In the genomic region with DNA sequence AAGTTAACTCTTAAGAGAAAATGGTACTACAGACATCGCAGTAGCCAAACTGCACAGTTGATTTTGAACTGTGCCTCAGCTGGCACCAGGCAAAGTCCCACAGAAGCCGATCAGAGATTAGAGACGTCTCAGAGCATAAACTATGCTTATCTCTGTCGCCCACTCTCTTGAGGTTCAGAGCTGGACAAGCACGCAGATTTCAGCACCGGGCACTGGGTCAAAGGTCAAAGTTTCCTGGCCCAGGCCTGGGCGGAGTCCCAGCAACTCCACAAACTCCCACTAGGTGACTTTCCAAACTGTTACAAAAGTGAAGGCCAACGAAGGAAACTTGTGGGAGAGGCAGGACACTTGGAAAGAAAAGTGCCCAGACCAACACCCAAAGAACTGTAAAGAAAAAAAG, we compare ENCODE assay signal across 8 mouse cellular contexts. TPM values are rescaled to one million over a fixed set of nuclear protein-coding genes. Genes with fewer than 3 reads are reported as not detected.
DNase-seq lines count a peak whose midpoint lies in the region; ATAC-seq and TF ChIP-seq lines count a peak whose summit lies in the region.

No protein-coding gene starts in this region.

- WGBS in hindbrain, postnatal 0 days: 9% methylated on average over 8 of the region's 8 CpGs
- WGBS in liver, embryonic 12.5 days (ENCODE audit: insufficient replicate concordance): 2% methylated on average over 8 of the region's 8 CpGs

- DNase-seq in ES-E14 (ENCODE audit: low read depth, low spot score): peak; percentile 68
- peak; percentile 77 to 82 for DNase-seq in adrenal gland, postnatal 36 days
- peak; percentile 53 for DNase-seq in gastrocnemius, adult 18-20 months (ENCODE audit: low spot score)
- DNase-seq in hindbrain, postnatal 0 days (ENCODE audit: low spot score): peak; percentile 41
- DNase-seq in neural tube, embryonic 10.5 days (ENCODE audit: extremely low spot score, low spot score): peak; percentile 56
- peak; percentile 36 for DNase-seq in urinary bladder, postnatal 25 days (ENCODE audit: low spot score)
- no peak for DNase-seq in right cerebral cortex, postnatal 36 days (ENCODE audit: low spot score in 2 of 2)

- H3K4me3 ChIP-seq in ES-E14 (ENCODE audit: insufficient read depth in 1 of 2, low read depth in 1 of 2, low read length in 2 of 2, poor library complexity in 1 of 2, severe bottlenecking in 1 of 2): peak overlapping the region; percentile 97 to 100
- peak overlapping the region; percentile 70 for H3K4me3 ChIP-seq in hindbrain, postnatal 0 days (ENCODE audit: low read length)
- peak overlapping the region; percentile 69 for H3K4me3 ChIP-seq in liver, embryonic 12.5 days

- H3K27me3 ChIP-seq in hindbrain, postnatal 0 days (ENCODE audit: insufficient read depth, low read length): no peaks in the 10 kb centered on the region
- H3K27me3 ChIP-seq in liver, embryonic 12.5 days (replicated peaks): no peaks in the 10 kb centered on the region

- ATAC-seq in hindbrain, postnatal 0 days: 0 out of 2 replicates have a peak, but pooled peaks have one; percentile 25
- peak; percentile 71 for ATAC-seq in liver, embryonic 12.5 days

- no peaks in the 10 kb centered on the region for H3K36me3 ChIP-seq in ES-E14 (ENCODE audit: control insufficient read depth, insufficient read depth, low read length, poor library complexity, severe bottlenecking)
- H3K36me3 ChIP-seq in hindbrain, postnatal 0 days (ENCODE audit: insufficient read depth, low read length): no peaks in the 10 kb centered on the region
- peaks cover 3% of the 10 kb centered on the region; the same call in 1 of the 2 replicates for H3K36me3 ChIP-seq in liver, embryonic 12.5 days

- H3K9me3 ChIP-seq in ES-E14 (ENCODE audit: control insufficient read depth, insufficient read depth, low read depth, low read length): no peaks in the 10 kb centered on the region
- H3K9me3 ChIP-seq in hindbrain, postnatal 0 days (ENCODE audit: low read length): no peaks in the 10 kb centered on the region
- no peaks in the 10 kb centered on the region for H3K9me3 ChIP-seq in liver, embryonic 12.5 days (replicated peaks)

- H3K27ac ChIP-seq in ES-E14 (ENCODE audit: insufficient read depth, low read depth, low read length, poor library complexity, severe bottlenecking): no peak overlapping the region; the same call in 1 of the 2 replicates
- H3K27ac ChIP-seq in hindbrain, postnatal 0 days: no peak overlapping the region; the same call in 1 of the 2 replicates
- peak overlapping the region; percentile 78; the same call in 1 of the 2 replicates for H3K27ac ChIP-seq in liver, embryonic 12.5 days

- peaks cover 2 to 6% of the 10 kb centered on the region in 2 experiments; a peak in 2 of 4 replicates for H3K4me1 ChIP-seq in ES-E14 (ENCODE audit: control insufficient read depth in 2 of 2, insufficient read depth in 2 of 2, low read length in 2 of 2, poor library complexity in 1 of 2)
- peaks cover 9% of the 10 kb centered on the region; the same call in 1 of the 2 replicates for H3K4me1 ChIP-seq in hindbrain, postnatal 0 days (ENCODE audit: insufficient read depth, low read length)
- H3K4me1 ChIP-seq in liver, embryonic 12.5 days: peaks cover 34% of the 10 kb centered on the region

- H3K9ac ChIP-seq in ES-E14 (ENCODE audit: insufficient read depth, low read depth, low read length, poor library complexity, severe bottlenecking): peak overlapping the region; percentile 89; the same call in 1 of the 2 replicates
- no peak overlapping the region for H3K9ac ChIP-seq in hindbrain, postnatal 0 days (replicated peaks; ENCODE audit: low read length)
- peak overlapping the region; percentile 59 for H3K9ac ChIP-seq in liver, embryonic 12.5 days

- no peak for TF ChIP-seq CTCF in hindbrain, postnatal 0 days (IDR thresholded peaks at IDR 0.05; ENCODE audit: low read depth)

- in situ Hi-C loops in ES-E14 (cut with MboI; ENCODE audit: low sequenced_read_pairs in 2 of 2, unreplicated experiment in 2 of 2): no loop called here

- peak overlapping the region; percentile 73 for H3K4me2 ChIP-seq in hindbrain, postnatal 0 days (ENCODE audit: low read depth, low read length)
- H3K4me2 ChIP-seq in liver, embryonic 12.5 days: peak overlapping the region; percentile 86

TF ChIP-seq in ES-E14, 5 proteins besides CTCF, POLR2A, EP300 and RAD21:
- no peak for TF ChIP-seq ZNF384 (IDR thresholded peaks at IDR 0.05; ENCODE audit: low read depth, low read length)
- TF ChIP-seq ZC3H11A (IDR thresholded peaks at IDR 0.05; ENCODE audit: borderline replicate concordance, low read depth, low read length): no peak
- TF ChIP-seq HCFC1 (IDR thresholded peaks at IDR 0.05; ENCODE audit: borderline replicate concordance, insufficient read depth, low read length): no peak
- TF ChIP-seq CHD2 (IDR thresholded peaks at IDR 0.05; ENCODE audit: low read depth, low read length): no peak
- no peak for TF ChIP-seq MAFK (IDR thresholded peaks at IDR 0.05; ENCODE audit: insufficient read depth, low read depth, low read length)

RNA-seq across cellular contexts. Expression of a gene that starts 0.7 kb away (rescaled TPM):
- total RNA-seq in ES-E14 (2012; rRNA removed): 44.2 and 64.1 TPM in 2 replicates
- total RNA-seq in adrenal gland, postnatal 36 days (2021): 100 to 1,000 TPM; 430 to 487 TPM
- total RNA-seq in gastrocnemius, adult 18-20 months (2021): 100 to 1,000 TPM; 157 to 189 TPM
- 25.0 and 27.6 TPM in 2 replicates for total RNA-seq in hindbrain, postnatal 0 days (2014; rRNA removed)
- 46.3 and 50.9 TPM in 2 replicates for polyA plus RNA-seq in hindbrain, postnatal 0 days (2015; fragmentation: Nextera tagmentation; extraction: Ambion mirVana)
- 72.7 and 74.3 TPM in 2 replicates for polyA plus RNA-seq in liver, embryonic 12.5 days (2016; fragmentation: Nextera tagmentation; extraction: Ambion mirVana)

RNA-seq across cellular contexts. Expression of a gene that starts 31.9 kb away (rescaled TPM):
- total RNA-seq in ES-E14 (2012; rRNA removed): 1.7 and 2.6 TPM in 2 replicates
- 10 to 100 TPM in 1 of 2 experiments, 1 to 10 TPM in 1; 7.9 to 22.7 TPM for total RNA-seq in adrenal gland, postnatal 36 days (2021)
- 10 to 100 TPM; 14.8 to 16.5 TPM for total RNA-seq in gastrocnemius, adult 18-20 months (2021)
- 16.7 and 24.5 TPM in 2 replicates for total RNA-seq in hindbrain, postnatal 0 days (2014; rRNA removed)
- polyA plus RNA-seq in hindbrain, postnatal 0 days (2015; fragmentation: Nextera tagmentation; extraction: Ambion mirVana): 13.7 and 14.5 TPM in 2 replicates
- 0.29 and 0.67 TPM in 2 replicates for polyA plus RNA-seq in liver, embryonic 12.5 days (2016; fragmentation: Nextera tagmentation; extraction: Ambion mirVana)

Comparison
In these comparisons a context has a peak if more than half of its experiments do, and no peak if none do; other contexts are left out.
1. DNase-seq: peak in ES-E14 (single experiment), adrenal gland, postnatal 36 days (2 of 2), gastrocnemius, adult 18-20 months (single experiment), hindbrain, postnatal 0 days (single experiment), neural tube, embryonic 10.5 days (single experiment) and urinary bladder, postnatal 25 days (single experiment); none in right cerebral cortex, postnatal 36 days (0 of 2).
2. Peak in every context shown above with its lines, with median percentiles within 50 percentile points of each other: H3K4me3 ChIP-seq.